Mouse (Mus musculus): ENCODE measurements around the gene Hmcn1.

Hmcn1 gene

GRCm38 (mm10) chr1:151001868-151002428 lies 8.7 kb upstream of the Hmcn1 start:
- in situ Hi-C loops (cut with MboI; ENCODE audit: low pct_unique_long_range_greater_than_20kb in 1 of 2, low sequenced_read_pairs in 2 of 2, unreplicated experiment in 1 of 2): no loop called here

- in situ Hi-C loops (cut with MboI; ENCODE audit: low pct_unique_long_range_greater_than_20kb in 1 of 2, low sequenced_read_pairs in 2 of 2, unreplicated experiment in 1 of 2): no loop called here
Observed at GRCm38 (mm10) chr1:151000714-151001113, 7.5 kb upstream of the Hmcn1 start.

- in situ Hi-C loops (cut with MboI; ENCODE audit: low pct_unique_long_range_greater_than_20kb in 1 of 2, low sequenced_read_pairs in 2 of 2, unreplicated experiment in 1 of 2): no loop called here
Observed at GRCm38 (mm10) chr1:150994612-150995011, 1.4 kb upstream of the Hmcn1 start.

GRCm38 (mm10) chr1:150992711-150993161 lies 499 bp downstream of the Hmcn1 start:
- in situ Hi-C loops (cut with MboI; ENCODE audit: low pct_unique_long_range_greater_than_20kb in 1 of 2, low sequenced_read_pairs in 2 of 2, unreplicated experiment in 1 of 2): no loop called here

- in situ Hi-C loops (cut with MboI; ENCODE audit: low pct_unique_long_range_greater_than_20kb in 1 of 2, low sequenced_read_pairs in 2 of 2, unreplicated experiment in 1 of 2): no loop called here
Observed at GRCm38 (mm10) chr1:150991745-150992554, 1.3 kb downstream of the Hmcn1 start.

DNA sequence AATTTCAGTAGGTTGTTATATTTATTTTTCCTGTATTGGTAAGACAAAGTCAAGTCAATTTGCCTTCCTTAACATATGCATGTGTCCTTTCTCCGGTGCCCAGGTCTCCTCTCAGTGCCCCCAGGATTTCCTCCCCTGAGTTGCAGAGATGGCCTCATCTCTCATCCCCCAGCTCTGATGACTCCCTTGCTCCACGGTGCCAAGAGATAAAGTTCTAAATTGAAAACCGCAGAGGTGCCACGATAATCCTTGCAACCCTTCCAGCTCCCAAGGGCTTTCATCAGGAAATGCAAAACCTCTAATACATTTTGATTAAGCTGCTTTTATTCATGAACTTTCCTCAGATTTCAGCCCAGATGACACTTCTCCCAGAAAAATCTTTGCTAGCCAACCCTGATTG lies 8.3 kb downstream of the Hmcn1 start:
- in situ Hi-C loops (cut with MboI; ENCODE audit: low pct_unique_long_range_greater_than_20kb in 1 of 2, low sequenced_read_pairs in 2 of 2, unreplicated experiment in 1 of 2): no loop called here

- in situ Hi-C loops (cut with MboI; ENCODE audit: low pct_unique_long_range_greater_than_20kb in 1 of 2, low sequenced_read_pairs in 2 of 2, unreplicated experiment in 1 of 2): no loop called here
Observed at GRCm38 (mm10) chr1:150984092-150984503, 9.1 kb downstream of the Hmcn1 start.

- in situ Hi-C loops (cut with MboI; ENCODE audit: low pct_unique_long_range_greater_than_20kb in 1 of 2, low sequenced_read_pairs in 2 of 2, unreplicated experiment in 1 of 2): no loop called here
Observed at GRCm38 (mm10) chr1:150978651-150979050, 14.6 kb downstream of the Hmcn1 start.

- in situ Hi-C loops (cut with MboI; ENCODE audit: low pct_unique_long_range_greater_than_20kb in 1 of 2, low sequenced_read_pairs in 2 of 2, unreplicated experiment in 1 of 2): no loop called here
Observed at GRCm38 (mm10) chr1:150976263-150976662, 17.0 kb downstream of the Hmcn1 start.

- in situ Hi-C loops (cut with MboI; ENCODE audit: low pct_unique_long_range_greater_than_20kb in 1 of 2, low sequenced_read_pairs in 2 of 2, unreplicated experiment in 1 of 2): no loop called here
Observed at GRCm38 (mm10) chr1:150959486-150960074, 33.7 kb downstream of the Hmcn1 start.

- in situ Hi-C loops (cut with MboI; ENCODE audit: low pct_unique_long_range_greater_than_20kb in 1 of 2, low sequenced_read_pairs in 2 of 2, unreplicated experiment in 1 of 2): no loop called here
Observed at GRCm38 (mm10) chr1:150951004-150951403, 42.2 kb downstream of the Hmcn1 start.

DNA sequence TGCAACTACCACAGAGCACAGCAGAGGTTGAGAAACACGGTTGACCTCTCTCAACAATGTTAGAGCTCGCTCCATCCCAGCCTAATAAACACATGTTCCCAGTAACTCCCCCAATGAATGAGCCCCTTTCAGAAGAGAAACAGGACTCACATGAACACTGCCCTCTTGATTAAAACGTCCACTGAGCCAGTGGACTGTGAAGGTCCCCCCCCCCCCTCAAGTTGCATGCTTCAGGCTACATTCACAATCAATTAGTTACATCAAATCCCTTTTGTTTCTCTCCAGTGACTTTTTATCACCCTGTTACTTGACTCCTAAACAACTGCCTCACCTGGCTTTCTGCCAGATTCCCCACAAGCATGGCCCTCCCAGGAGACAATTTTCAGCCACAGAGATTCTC lies 43.2 kb downstream of the Hmcn1 start:
- in situ Hi-C loops (cut with MboI; ENCODE audit: low pct_unique_long_range_greater_than_20kb in 1 of 2, low sequenced_read_pairs in 2 of 2, unreplicated experiment in 1 of 2): no loop called here

DNA sequence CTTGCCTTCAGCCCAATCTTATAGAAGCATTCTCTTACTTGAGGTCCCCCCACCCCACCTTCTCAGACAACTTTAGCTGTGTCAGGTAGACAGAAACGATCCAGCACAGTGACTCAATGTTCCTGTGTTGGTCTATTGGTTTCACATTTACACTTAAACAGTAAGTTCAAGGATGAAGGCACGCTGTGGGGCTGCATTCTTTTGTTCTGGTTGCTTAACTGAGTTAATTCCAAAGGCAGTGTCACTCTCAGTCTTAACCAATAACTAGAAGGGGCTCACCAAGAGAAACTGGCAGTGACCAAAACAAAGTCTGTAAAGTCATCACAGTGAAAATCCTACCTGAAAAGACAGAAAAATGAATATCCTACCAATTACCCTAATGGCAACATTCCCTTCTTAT lies 44.3 kb downstream of the Hmcn1 start:
- in situ Hi-C loops (cut with MboI; ENCODE audit: low pct_unique_long_range_greater_than_20kb in 1 of 2, low sequenced_read_pairs in 2 of 2, unreplicated experiment in 1 of 2): no loop called here

GRCm38 (mm10) chr1:150943601-150944000 lies 49.6 kb downstream of the Hmcn1 start:
- in situ Hi-C loops (cut with MboI; ENCODE audit: low pct_unique_long_range_greater_than_20kb in 1 of 2, low sequenced_read_pairs in 2 of 2, unreplicated experiment in 1 of 2): no loop called here

GRCm38 (mm10) chr1:150942143-150942542 lies 51.1 kb downstream of the Hmcn1 start:
- in situ Hi-C loops (cut with MboI; ENCODE audit: low pct_unique_long_range_greater_than_20kb in 1 of 2, low sequenced_read_pairs in 2 of 2, unreplicated experiment in 1 of 2): no loop called here

DNA sequence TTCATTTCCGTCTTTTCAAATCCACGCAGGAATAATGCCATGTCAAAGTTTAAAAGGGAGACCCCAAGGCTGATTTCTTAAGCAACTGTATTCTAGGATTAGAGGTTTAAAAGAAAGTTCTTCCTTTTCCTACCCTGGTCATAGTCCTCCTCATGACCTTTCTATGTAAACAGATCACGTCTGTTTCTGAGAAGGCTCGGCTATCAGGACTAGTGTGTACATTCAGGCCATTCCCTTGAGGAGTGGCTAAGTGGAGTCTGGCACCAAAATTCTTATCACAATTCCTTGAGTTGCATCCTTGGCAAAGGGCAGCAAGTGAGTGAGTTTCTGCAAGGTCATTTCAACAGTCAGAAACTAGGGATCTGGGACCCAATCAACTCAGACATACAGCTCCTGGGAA lies 56.4 kb downstream of the Hmcn1 start:
- in situ Hi-C loops (cut with MboI; ENCODE audit: low pct_unique_long_range_greater_than_20kb in 1 of 2, low sequenced_read_pairs in 2 of 2, unreplicated experiment in 1 of 2): no loop called here

DNA sequence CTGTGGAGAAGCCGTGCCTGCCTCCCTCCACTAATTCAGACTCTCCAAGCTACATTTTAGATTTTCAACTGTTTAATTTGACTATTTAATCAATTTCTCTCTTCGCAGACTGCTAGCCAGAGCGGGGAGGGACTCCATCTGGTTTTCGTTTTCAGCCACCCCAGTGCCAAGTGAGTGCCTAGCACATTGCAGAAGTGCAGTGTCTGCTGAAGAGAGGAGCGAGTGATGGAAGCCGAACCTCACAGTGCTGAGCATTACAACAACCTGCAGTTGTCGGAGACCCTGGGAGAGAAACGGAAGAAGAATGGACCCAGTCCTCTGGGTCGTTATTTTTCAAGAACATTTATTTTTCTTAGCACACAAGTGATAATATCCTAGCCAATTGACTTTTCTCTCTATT lies 59.6 kb downstream of the Hmcn1 start:
- in situ Hi-C loops (cut with MboI; ENCODE audit: low pct_unique_long_range_greater_than_20kb in 1 of 2, low sequenced_read_pairs in 2 of 2, unreplicated experiment in 1 of 2): no loop called here

GRCm38 (mm10) chr1:150920860-150921259 lies 72.4 kb downstream of the Hmcn1 start:
- in situ Hi-C loops (cut with MboI; ENCODE audit: low pct_unique_long_range_greater_than_20kb in 1 of 2, low sequenced_read_pairs in 2 of 2, unreplicated experiment in 1 of 2): no loop called here

GRCm38 (mm10) chr1:150920276-150920675 lies 73.0 kb downstream of the Hmcn1 start:
- in situ Hi-C loops (cut with MboI; ENCODE audit: low pct_unique_long_range_greater_than_20kb in 1 of 2, low sequenced_read_pairs in 2 of 2, unreplicated experiment in 1 of 2): no loop called here

DNA sequence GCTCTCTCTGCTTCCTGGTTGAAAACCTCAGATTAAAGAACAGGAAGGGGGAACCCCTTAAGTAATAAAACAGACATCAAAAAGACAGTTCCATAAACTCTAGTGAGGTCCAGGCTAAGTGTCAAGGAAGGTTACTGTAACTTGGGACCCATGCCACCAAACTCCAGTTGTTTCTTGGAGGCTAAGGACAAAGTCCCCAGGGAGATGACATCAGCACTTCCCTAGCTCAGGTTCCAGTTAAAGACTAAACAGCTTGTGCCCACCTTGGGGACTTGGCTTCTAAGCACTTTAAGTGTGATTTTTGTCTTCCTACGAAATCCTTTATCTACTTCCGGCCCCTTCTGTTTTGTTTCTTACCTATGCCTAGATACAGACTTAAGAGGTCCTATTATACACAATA lies 78.3 kb downstream of the Hmcn1 start:
- in situ Hi-C loops (cut with MboI; ENCODE audit: low pct_unique_long_range_greater_than_20kb in 1 of 2, low sequenced_read_pairs in 2 of 2, unreplicated experiment in 1 of 2): no loop called here
